Mouse (Mus musculus) central nervous system, embryonic 18 days (tissue): ENCODE measurements around the gene Scgb2b3. TPM values are rescaled to one million over a fixed set of nuclear protein-coding genes. Genes with fewer than 3 reads are reported as not detected.

Experiments
- polyA plus RNA-seq: library from polyadenylated mRNA; depleted of rRNA; stranded (reverse); fragments of >200 nt; gene quantifications from 2 replicates; pipeline ENCODE4 v1.2.3, GENCODE M21; 2012; rRNA removed

Gene Scgb2b3
- polyA plus RNA-seq, result not detected in 2 replicates

GRCm38 (mm10) chr7:31362022-31362560 lies at the start of gene Scgb2b3:
Scgb2b3 (minus strand) TSS chr7:31362072.

GRCm38 (mm10) chr7:31375292-31375691 lies 13.4 kb upstream of the Scgb2b3 start, which contains the start of gene Scgb1b3:
Scgb1b3 (plus strand) TSS chr7:31375592.

Other genes with a start within 250 kb of the Scgb2b3 start
- gene Hpn, start 246.8 kb downstream of the Scgb2b3 start, polyA plus RNA-seq, result 0.83 and 0.88 TPM in 2 replicates
- gene Scn1b, start 235.1 kb downstream of the Scgb2b3 start, polyA plus RNA-seq, result 40.6 and 44.1 TPM in 2 replicates
- gene Gramd1a, start 206.2 kb downstream of the Scgb2b3 start, polyA plus RNA-seq, result 407 and 430 TPM in 2 replicates
- gene Scgb2b2, start 71.6 kb downstream of the Scgb2b3 start, polyA plus RNA-seq, result not detected in 2 replicates
- gene Scgb1b2, start 70.3 kb downstream of the Scgb2b3 start, polyA plus RNA-seq, result not detected in 2 replicates
- not detected in 2 replicates for gene Scgb1b3, start 13.5 kb upstream of the Scgb2b3 start, polyA plus RNA-seq